Comparison of ENCODE assay signal across 10 mouse cellular contexts in genomic region chr15:102459847-102460246, GRCm38 (mm10). TPM values are rescaled to one million over a fixed set of nuclear protein-coding genes. Genes with fewer than 3 reads are reported as not detected.
DNase-seq lines count a peak whose midpoint lies in the region; ATAC-seq and TF ChIP-seq lines count a peak whose summit lies in the region.
"Had no signal": no experiment of that assay in that cellular context is flagged by ENCODE, and none has a peak within 500 bp of the region (broad histone marks: within the 10 kb centered on the region; RNA-seq: fewer than 3 reads in every experiment).

No protein-coding gene starts in this region.

- 0 out of 2 replicates have a peak overlapping the region, but pooled peaks have one; percentile 59 for H3K27ac ChIP-seq in forebrain, embryonic 10.5 days
- H3K27ac ChIP-seq in forebrain, embryonic 16.5 days (ENCODE audit: low read length), result no peak overlapping the region
- H3K27ac ChIP-seq in ES-E14 (ENCODE audit: insufficient read depth, low read depth, low read length, poor library complexity, severe bottlenecking), result peak overlapping the region; percentile 61; the same call in 1 of the 2 replicates
- peak overlapping the region in 1 of 2 experiments; percentile 28; a peak in 2 of 4 replicates for H3K27ac ChIP-seq in heart, embryonic 14.5 days (replicated peaks in 1 of 2; ENCODE audit: control insufficient read depth in 1 of 2, insufficient read depth in 1 of 2, low read depth in 2 of 2, low read length in 2 of 2)
- peak overlapping the region; percentile 80 for H3K27ac ChIP-seq in liver, postnatal 0 days (ENCODE audit: low read depth)

- no peak overlapping the region for H3K9ac ChIP-seq in forebrain, embryonic 16.5 days (replicated peaks; ENCODE audit: low read depth, low read length)
- H3K9ac ChIP-seq in ES-E14 (ENCODE audit: insufficient read depth, low read depth, low read length, poor library complexity, severe bottlenecking), result peak overlapping the region; percentile 62; the same call in 1 of the 2 replicates
- H3K9ac ChIP-seq in heart, embryonic 14.5 days (ENCODE audit: low read length), result 0 out of 2 replicates have a peak overlapping the region, but pooled peaks have one; percentile 74
- peak overlapping the region; percentile 64 for H3K9ac ChIP-seq in liver, postnatal 0 days (replicated peaks)

- peaks cover 14% of the 10 kb centered on the region for H3K36me3 ChIP-seq in forebrain, embryonic 10.5 days (replicated peaks)
- no peaks in the 10 kb centered on the region for H3K36me3 ChIP-seq in forebrain, embryonic 16.5 days (ENCODE audit: control insufficient read depth, insufficient read depth)
- H3K36me3 ChIP-seq in ES-E14 (ENCODE audit: control insufficient read depth, insufficient read depth, low read length, poor library complexity, severe bottlenecking), result peaks cover 5% of the 10 kb centered on the region
- peaks cover 12% of the 10 kb centered on the region for H3K36me3 ChIP-seq in heart, embryonic 14.5 days (ENCODE audit: control insufficient read depth, insufficient read depth, low read length)
- peaks cover 22% of the 10 kb centered on the region for H3K36me3 ChIP-seq in liver, postnatal 0 days (replicated peaks; ENCODE audit: insufficient read depth, low read length)

- no peaks in the 10 kb centered on the region for H3K27me3 ChIP-seq in forebrain, embryonic 10.5 days (ENCODE audit: poor library complexity, severe bottlenecking)
- no peaks in the 10 kb centered on the region for H3K27me3 ChIP-seq in forebrain, embryonic 16.5 days (replicated peaks; ENCODE audit: control insufficient read depth, insufficient read depth, low read length)
- H3K27me3 ChIP-seq in heart, embryonic 14.5 days (ENCODE audit: control insufficient read depth, insufficient read depth, low read length), result no peaks in the 10 kb centered on the region
- H3K27me3 ChIP-seq in liver, postnatal 0 days (ENCODE audit: insufficient read depth, low read length), result no peaks in the 10 kb centered on the region

- 76% methylated on average over 5 of the region's 5 CpGs for WGBS in forebrain, embryonic 10.5 days
- 65% methylated on average over 5 of the region's 5 CpGs for WGBS in forebrain, embryonic 16.5 days
- WGBS in heart, embryonic 14.5 days, result 45% methylated on average over 5 of the region's 5 CpGs
- 26% methylated on average over 5 of the region's 5 CpGs for WGBS in liver, postnatal 0 days (ENCODE audit: insufficient replicate concordance)

- DNase-seq in forebrain, embryonic 10.5 days (ENCODE audit: extremely low spot score, low spot score), result no peak
- no peak for DNase-seq in ES-E14 (ENCODE audit: low read depth, low spot score)
- DNase-seq in liver, postnatal 0 days, result peak; percentile 43
- DNase-seq in thymus, postnatal 10 days (ENCODE audit: low spot score in 2 of 2), result no peak
- no peak for DNase-seq in cerebellum, postnatal 4 days (ENCODE audit: low spot score in 2 of 2)
- DNase-seq in cerebellum, adult 8-10 months, result no peak
- DNase-seq: B cell, adult 2 months had no signal

- H3K4me2 ChIP-seq in forebrain, embryonic 16.5 days (ENCODE audit: low read length), result no peak overlapping the region
- peak overlapping the region; percentile 77 for H3K4me2 ChIP-seq in heart, embryonic 14.5 days (ENCODE audit: low read length)
- H3K4me2 ChIP-seq in liver, postnatal 0 days (ENCODE audit: low read depth, low read length), result peak overlapping the region; percentile 90

- TF ChIP-seq CTCF in liver, postnatal 0 days (IDR thresholded peaks at IDR 0.05; ENCODE audit: low read depth), result no peak

- ATAC-seq in forebrain, embryonic 16.5 days, result no peak
- no peak for ATAC-seq in heart, embryonic 14.5 days (ENCODE audit: insufficient number of reproducible peaks, insufficient read depth, low FRiP score, low read depth)
- ATAC-seq in liver, postnatal 0 days, result peak; percentile 39

- in situ Hi-C loops in ES-E14 (cut with MboI; ENCODE audit: low sequenced_read_pairs in 2 of 2, unreplicated experiment in 2 of 2), result no loop called here

- peak overlapping the region; percentile 49 for H3K4me3 ChIP-seq in forebrain, embryonic 10.5 days
- no peak overlapping the region for H3K4me3 ChIP-seq in forebrain, embryonic 16.5 days (replicated peaks; ENCODE audit: low read length)
- peak overlapping the region; percentile 73 to 84 for H3K4me3 ChIP-seq in ES-E14 (ENCODE audit: insufficient read depth in 1 of 2, low read depth in 1 of 2, low read length in 2 of 2, poor library complexity in 1 of 2, severe bottlenecking in 1 of 2)
- H3K4me3 ChIP-seq in heart, embryonic 14.5 days (ENCODE audit: control insufficient read depth in 1 of 2, insufficient read depth in 1 of 2, low read depth in 1 of 2, low read length in 2 of 2), result peak overlapping the region; percentile 12 to 56; a peak in 2 of 4 replicates
- H3K4me3 ChIP-seq in liver, postnatal 0 days (ENCODE audit: low read depth, low read length), result peak overlapping the region; percentile 59

- H3K9me3 ChIP-seq in forebrain, embryonic 10.5 days, result no peaks in the 10 kb centered on the region
- no peaks in the 10 kb centered on the region for H3K9me3 ChIP-seq in forebrain, embryonic 16.5 days (ENCODE audit: control insufficient read depth, low read length)
- no peaks in the 10 kb centered on the region for H3K9me3 ChIP-seq in ES-E14 (ENCODE audit: control insufficient read depth, insufficient read depth, low read depth, low read length)
- no peaks in the 10 kb centered on the region for H3K9me3 ChIP-seq in heart, embryonic 14.5 days (ENCODE audit: control insufficient read depth, low read length)
- H3K9me3 ChIP-seq in liver, postnatal 0 days (ENCODE audit: low read length), result no peaks in the 10 kb centered on the region

- H3K4me1 ChIP-seq in forebrain, embryonic 10.5 days, result peaks cover 29% of the 10 kb centered on the region
- peaks cover 11% of the 10 kb centered on the region for H3K4me1 ChIP-seq in forebrain, embryonic 16.5 days (replicated peaks; ENCODE audit: control insufficient read depth, insufficient read depth, low read length)
- H3K4me1 ChIP-seq in ES-E14 (ENCODE audit: control insufficient read depth in 2 of 2, insufficient read depth in 2 of 2, low read length in 2 of 2, poor library complexity in 1 of 2), result peaks cover 0 to 18% of the 10 kb centered on the region in 2 experiments; a peak in 2 of 4 replicates
- peaks cover 9 to 28% of the 10 kb centered on the region in 2 experiments for H3K4me1 ChIP-seq in heart, embryonic 14.5 days (ENCODE audit: control insufficient read depth in 2 of 2, insufficient read depth in 2 of 2, low read length in 2 of 2)
- peaks cover 34% of the 10 kb centered on the region for H3K4me1 ChIP-seq in liver, postnatal 0 days (ENCODE audit: insufficient read depth)

- no peak; the same call in 1 of the 2 replicates for TF ChIP-seq EP300 in liver, postnatal 0 days (IDR thresholded peaks at IDR 0.05; ENCODE audit: low read depth)

TF ChIP-seq in ES-E14, 5 proteins besides CTCF, POLR2A, EP300 and RAD21:
- TF ChIP-seq ZC3H11A (IDR thresholded peaks at IDR 0.05; ENCODE audit: borderline replicate concordance, low read depth, low read length) (no peak), HCFC1 (IDR thresholded peaks at IDR 0.05; ENCODE audit: borderline replicate concordance, insufficient read depth, low read length) (no peak), MAFK (IDR thresholded peaks at IDR 0.05; ENCODE audit: insufficient read depth, low read depth, low read length) (no peak), CHD2 (IDR thresholded peaks at IDR 0.05; ENCODE audit: low read depth, low read length) (no peak), ZNF384 (IDR thresholded peaks at IDR 0.05; ENCODE audit: low read depth, low read length) (no peak)
TF ChIP-seq in ES-E14: peak in this region for 0.

RNA-seq across cellular contexts. Expression of gene Prr13, which starts 1.0 kb away (rescaled TPM):
- 70.7 and 74.6 TPM in 2 replicates for polyA plus RNA-seq in forebrain, embryonic 10.5 days (2016; fragmentation: Nextera tagmentation; extraction: Ambion mirVana)
- 79.0 and 80.9 TPM in 2 replicates for polyA plus RNA-seq in forebrain, embryonic 16.5 days (2015; fragmentation: Nextera tagmentation; extraction: Ambion mirVana)
- 13.2 and 26.3 TPM in 2 replicates for total RNA-seq in ES-E14 (2012; rRNA removed)
- 108 and 114 TPM in 2 replicates for polyA plus RNA-seq in heart, embryonic 14.5 days (2014; fragmentation: Nextera tagmentation; extraction: Ambion mirVana)
- polyA plus RNA-seq in liver, postnatal 0 days (2015; fragmentation: Nextera tagmentation; extraction: Ambion mirVana), result 76.0 and 77.2 TPM in 2 replicates

RNA-seq across cellular contexts. Expression of gene Pcbp2, which starts 10.5 kb away (rescaled TPM):
- polyA plus RNA-seq in forebrain, embryonic 10.5 days (2016; fragmentation: Nextera tagmentation; extraction: Ambion mirVana), result 205 and 217 TPM in 2 replicates
- polyA plus RNA-seq in forebrain, embryonic 16.5 days (2015; fragmentation: Nextera tagmentation; extraction: Ambion mirVana), result 144 and 149 TPM in 2 replicates
- 206 and 377 TPM in 2 replicates for total RNA-seq in ES-E14 (2012; rRNA removed)
- 184 and 194 TPM in 2 replicates for polyA plus RNA-seq in heart, embryonic 14.5 days (2014; fragmentation: Nextera tagmentation; extraction: Ambion mirVana)
- polyA plus RNA-seq in liver, postnatal 0 days (2015; fragmentation: Nextera tagmentation; extraction: Ambion mirVana), result 68.4 and 70.9 TPM in 2 replicates

RNA-seq across cellular contexts. Expression of gene Amhr2, which starts 14.7 kb away (rescaled TPM):
- polyA plus RNA-seq in forebrain, embryonic 10.5 days (2016; fragmentation: Nextera tagmentation; extraction: Ambion mirVana), result 0.33 TPM in 1 of 2 replicates, not detected in the other
- 0.32 and 0.58 TPM in 2 replicates for polyA plus RNA-seq in forebrain, embryonic 16.5 days (2015; fragmentation: Nextera tagmentation; extraction: Ambion mirVana)
- 5.6 and 16.5 TPM in 2 replicates for total RNA-seq in ES-E14 (2012; rRNA removed)
- 2.1 and 3.1 TPM in 2 replicates for polyA plus RNA-seq in heart, embryonic 14.5 days (2014; fragmentation: Nextera tagmentation; extraction: Ambion mirVana)
- polyA plus RNA-seq in liver, postnatal 0 days (2015; fragmentation: Nextera tagmentation; extraction: Ambion mirVana), result 0.36 and 0.60 TPM in 2 replicates

RNA-seq across cellular contexts. Expression of gene Gm10337, which starts 43.7 kb away (rescaled TPM):
- polyA plus RNA-seq in forebrain, embryonic 10.5 days (2016; fragmentation: Nextera tagmentation; extraction: Ambion mirVana), result not detected in 2 replicates
- polyA plus RNA-seq in forebrain, embryonic 16.5 days (2015; fragmentation: Nextera tagmentation; extraction: Ambion mirVana), result 17.3 and 22.2 TPM in 2 replicates
- total RNA-seq in ES-E14 (2012; rRNA removed), result not detected in 2 replicates
- polyA plus RNA-seq in heart, embryonic 14.5 days (2014; fragmentation: Nextera tagmentation; extraction: Ambion mirVana), result 4.2 TPM in 1 of 2 replicates, not detected in the other
- polyA plus RNA-seq in liver, postnatal 0 days (2015; fragmentation: Nextera tagmentation; extraction: Ambion mirVana), result not detected in 2 replicates
- total RNA-seq: gastrocnemius, adult 8-10 months had no signal

RNA-seq across cellular contexts. Expression of gene Sp1, which starts 53.9 kb away (rescaled TPM):
- polyA plus RNA-seq in forebrain, embryonic 10.5 days (2016; fragmentation: Nextera tagmentation; extraction: Ambion mirVana), result 9.7 and 9.9 TPM in 2 replicates
- 5.0 and 5.9 TPM in 2 replicates for polyA plus RNA-seq in forebrain, embryonic 16.5 days (2015; fragmentation: Nextera tagmentation; extraction: Ambion mirVana)
- 93.4 and 130 TPM in 2 replicates for total RNA-seq in ES-E14 (2012; rRNA removed)
- polyA plus RNA-seq in heart, embryonic 14.5 days (2014; fragmentation: Nextera tagmentation; extraction: Ambion mirVana), result 8.0 and 8.2 TPM in 2 replicates
- polyA plus RNA-seq in liver, postnatal 0 days (2015; fragmentation: Nextera tagmentation; extraction: Ambion mirVana), result 2.8 and 2.9 TPM in 2 replicates
